Mouse (Mus musculus) urinary bladder, postnatal 0 days (tissue): ENCODE results near the gene Havcr2. TPM values are rescaled to one million over a fixed set of nuclear protein-coding genes. Genes with fewer than 3 reads are reported as not detected.

ENCODE experiments used
- polyA plus RNA-seq: library from polyadenylated mRNA; unstranded; fragments of >200 nt; fragmentation: Nextera tagmentation; extraction: Ambion mirVana; gene quantifications from 2 replicates; pipeline ENCODE4 v1.2.1, GENCODE M21; 2015

Havcr2 gene
- polyA plus RNA-seq = 0.26 and 0.57 TPM in 2 replicates

DNA sequence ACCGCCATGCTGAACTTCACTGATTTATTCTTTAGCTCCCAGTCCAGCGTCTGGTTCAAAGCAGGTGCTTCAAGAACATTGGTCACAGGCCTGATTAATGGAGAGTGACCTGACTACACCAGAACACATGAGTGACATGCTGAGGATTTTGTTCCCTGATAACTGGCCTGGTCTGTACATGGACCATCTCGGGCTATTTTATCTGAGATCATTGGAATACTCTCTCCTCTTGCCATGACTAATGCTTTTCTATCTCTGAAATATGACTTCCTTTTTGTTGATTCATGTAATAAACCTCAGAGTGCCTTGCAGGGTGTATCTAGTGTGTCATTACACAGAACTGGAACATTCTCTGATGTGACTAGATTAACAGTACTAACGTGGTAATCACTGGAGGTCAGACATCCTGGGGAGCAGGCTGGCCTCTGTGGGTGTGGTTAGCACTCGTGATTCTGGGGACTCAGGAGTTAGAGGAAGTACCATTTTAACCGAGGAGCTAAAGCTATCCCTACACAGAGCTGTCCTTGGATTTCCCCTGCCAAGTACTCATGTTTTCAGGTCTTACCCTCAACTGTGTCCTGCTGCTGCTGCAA lies at the start of gene Havcr2:
Havcr2 (plus strand) TSS at position 483 of the 593 bp plus-strand sequence.

DNA sequence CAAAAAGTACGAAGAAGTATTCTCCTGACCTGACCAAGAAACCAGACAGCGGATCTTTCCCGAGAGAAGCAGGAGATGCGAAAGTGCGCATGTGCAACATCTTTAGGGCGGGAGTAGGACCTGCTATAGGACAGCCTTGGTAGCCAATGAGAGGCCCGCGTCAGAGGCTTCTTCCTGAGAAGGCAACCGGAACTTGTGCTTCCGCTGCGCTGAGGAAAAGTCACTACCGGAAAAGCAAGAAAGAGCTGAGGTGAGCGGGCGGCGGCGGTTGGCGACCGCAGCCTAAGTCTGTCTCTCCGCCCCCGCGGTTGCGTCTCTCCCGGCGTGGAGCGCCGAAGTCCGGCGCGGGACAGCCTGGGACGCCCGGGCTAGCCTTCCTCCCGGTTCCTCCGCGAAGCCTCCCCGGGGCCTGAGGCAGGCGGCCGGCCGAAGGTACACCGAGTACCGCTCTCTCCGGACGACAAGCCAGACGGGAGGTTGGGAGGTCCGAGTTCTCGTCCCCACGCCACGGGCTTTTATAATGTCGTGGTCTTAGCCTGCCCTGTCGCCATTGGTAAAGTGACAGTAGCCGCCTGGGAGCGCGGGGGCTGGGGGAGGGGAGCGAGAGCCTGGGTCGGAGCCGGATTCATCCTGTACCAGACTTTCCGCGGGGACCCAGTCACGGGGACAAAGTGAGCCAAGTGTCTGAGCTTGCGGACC lies 17.8 kb upstream of the Havcr2 start, which contains the start of gene Med7:
Med7 (plus strand) TSS at position 166 of the 699 bp plus-strand sequence.

DNA sequence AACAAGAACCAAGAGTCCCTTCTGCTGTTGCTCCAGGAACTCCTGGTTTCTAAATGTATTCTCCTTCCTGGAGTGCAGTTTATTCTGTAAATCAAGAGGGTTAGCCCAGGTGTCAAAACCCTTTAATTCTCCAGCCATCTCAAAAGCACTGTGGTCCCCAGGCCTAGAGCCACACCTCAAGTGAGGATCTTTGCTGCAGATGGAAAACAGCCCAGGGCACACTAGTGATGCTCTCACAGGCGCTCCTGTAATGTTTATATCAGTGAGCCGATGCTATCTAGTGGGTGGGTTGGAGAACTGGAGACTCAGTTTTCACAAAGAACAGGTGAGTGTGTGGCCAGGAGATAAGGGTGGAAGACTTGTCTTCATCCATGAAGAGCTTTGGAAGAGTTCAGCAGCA lies 69.2 kb downstream of the Havcr2 start, which contains the start of gene Gm12169:
Gm12169 (plus strand) TSS at position 301 of the 400 bp plus-strand sequence.

Other genes starting within 250 kb of the Havcr2 start
- gene Fndc9, start 219.4 kb upstream of the Havcr2 start, polyA plus RNA-seq = 0.07 TPM in 1 of 2 replicates, not detected in the other
- 1.5 and 1.8 TPM in 2 replicates for gene Cyfip2, start 142.1 kb upstream of the Havcr2 start, polyA plus RNA-seq
- gene Itk, start 65.4 kb upstream of the Havcr2 start, polyA plus RNA-seq = 0.02 and 0.05 TPM in 2 replicates
- gene Fam71b, start 58.4 kb upstream of the Havcr2 start, polyA plus RNA-seq = not detected in 2 replicates
- gene Med7, start 18.0 kb upstream of the Havcr2 start, polyA plus RNA-seq = 46.7 and 48.8 TPM in 2 replicates
- not detected in 2 replicates for gene Gm12169, start 69.3 kb downstream of the Havcr2 start, polyA plus RNA-seq
- not detected in 2 replicates for gene BC053393, start 116.6 kb downstream of the Havcr2 start, polyA plus RNA-seq
- gene Dppa1, start 174.3 kb downstream of the Havcr2 start, polyA plus RNA-seq = not detected in 2 replicates